Mouse (Mus musculus) thymus, adult 2 months (tissue): Measurements from ENCODE around the gene Abhd12b.

Experiments
- CTCF ChIP-seq: fragments of 200-500 bp; IDR thresholded peaks from 2 replicates; pipeline ENCODE4 v1.5.1; 2012; ENCODE audit warnings: mild to moderate bottlenecking, control low read depth, low read length, moderate library complexity, borderline replicate concordance; ENCODE audit not compliant: control insufficient read depth, poor library complexity, insufficient read depth; ENCODE audit errors: extremely low read depth
- POLR2A ChIP-seq: fragments of 200-500 bp; IDR thresholded peaks from 2 replicates; pipeline ENCODE4 v1.6.1; 2012; ENCODE audit warnings: mild to moderate bottlenecking, low read length, control low read depth, moderate library complexity; ENCODE audit not compliant: control insufficient read depth, poor library complexity, insufficient read depth; ENCODE audit errors: extremely low read depth

DNA sequence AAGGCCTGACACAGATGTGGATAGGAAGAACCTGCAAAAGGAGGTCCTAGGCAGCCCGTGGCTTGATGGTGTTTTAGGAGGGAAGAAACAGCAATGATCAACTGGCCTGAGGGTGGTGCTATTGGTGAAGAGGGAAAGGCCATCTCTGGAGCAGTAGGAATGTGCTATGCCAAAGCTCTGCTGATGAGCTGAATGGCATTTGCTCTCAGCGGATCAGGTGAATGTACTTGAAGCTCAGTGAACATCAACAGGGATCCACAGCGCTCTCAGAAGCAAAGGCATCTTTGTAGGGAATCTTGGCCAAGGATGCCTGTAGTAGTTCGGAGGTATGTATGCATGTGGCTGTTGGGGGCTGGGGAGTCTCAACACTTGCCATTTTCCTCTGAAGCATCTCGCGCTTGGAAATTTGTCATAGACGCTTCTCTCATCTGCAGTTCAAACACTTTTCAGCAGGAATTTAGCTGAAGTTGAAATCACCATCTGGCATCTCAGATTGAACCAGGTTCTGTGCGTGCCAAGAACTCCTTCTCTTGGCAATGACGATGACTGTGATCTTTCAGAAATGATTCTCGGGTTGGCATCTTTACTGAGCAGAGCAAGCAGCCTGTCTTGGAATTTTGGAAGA lies 35.1 kb upstream of the Abhd12b start:
- TF ChIP-seq CTCF (no peak), POLR2A (no peak)
